Mouse (Mus musculus) liver, adult (tissue): ENCODE data around the gene Cnr1.

Source experiments
- GATA4 ChIP-seq: IDR thresholded peaks from 2 replicates; pipeline ENCODE4 v1.6.1; 2014; ENCODE audit warnings: mild to moderate bottlenecking, low read length; ENCODE audit not compliant: insufficient replicate concordance

Gene Cnr1

DNA sequence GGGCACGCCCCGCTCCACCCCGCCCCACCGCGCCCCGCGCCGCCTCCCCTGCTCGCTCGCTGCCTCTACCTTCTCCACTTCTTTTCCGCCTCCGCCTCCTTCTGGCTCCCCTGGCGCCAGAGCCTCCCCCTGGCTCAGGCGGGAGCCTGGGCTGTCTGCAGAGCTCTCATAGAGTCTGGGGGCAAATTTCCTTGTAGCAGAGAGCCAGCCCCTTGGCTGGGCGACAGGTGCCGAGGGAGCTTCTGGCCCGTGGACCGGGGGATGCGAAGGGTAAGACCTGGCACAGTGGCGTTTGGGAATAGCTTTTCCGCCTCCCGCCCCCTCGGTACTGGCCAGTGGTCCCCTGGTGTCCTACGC is 474 bp downstream of the Cnr1 start:
- TF ChIP-seq GATA4: no peak

DNA sequence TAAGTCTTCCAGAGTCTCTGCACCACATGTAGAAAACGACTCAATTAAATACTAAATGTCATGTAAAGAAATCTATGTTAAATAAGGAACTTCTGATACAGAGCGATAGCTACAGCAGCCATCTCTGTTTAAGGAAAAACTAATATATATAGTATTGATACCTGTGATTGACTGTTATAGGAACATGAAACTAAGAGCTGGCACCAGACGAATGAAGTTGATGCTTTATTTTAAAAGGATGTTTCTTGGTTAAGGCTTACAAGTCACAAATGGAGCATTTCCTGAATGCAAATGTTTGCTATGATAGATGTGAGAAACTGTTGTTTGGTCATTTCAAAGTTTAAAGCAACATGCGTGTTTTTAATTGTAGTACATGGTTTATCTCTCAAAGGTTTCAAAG is 1.1 kb downstream of the Cnr1 start:
- TF ChIP-seq GATA4: no peak

- TF ChIP-seq GATA4: no peak
Observed at GRCm38 (mm10) chr4:33926010-33926409, 1.6 kb downstream of the Cnr1 start.

DNA sequence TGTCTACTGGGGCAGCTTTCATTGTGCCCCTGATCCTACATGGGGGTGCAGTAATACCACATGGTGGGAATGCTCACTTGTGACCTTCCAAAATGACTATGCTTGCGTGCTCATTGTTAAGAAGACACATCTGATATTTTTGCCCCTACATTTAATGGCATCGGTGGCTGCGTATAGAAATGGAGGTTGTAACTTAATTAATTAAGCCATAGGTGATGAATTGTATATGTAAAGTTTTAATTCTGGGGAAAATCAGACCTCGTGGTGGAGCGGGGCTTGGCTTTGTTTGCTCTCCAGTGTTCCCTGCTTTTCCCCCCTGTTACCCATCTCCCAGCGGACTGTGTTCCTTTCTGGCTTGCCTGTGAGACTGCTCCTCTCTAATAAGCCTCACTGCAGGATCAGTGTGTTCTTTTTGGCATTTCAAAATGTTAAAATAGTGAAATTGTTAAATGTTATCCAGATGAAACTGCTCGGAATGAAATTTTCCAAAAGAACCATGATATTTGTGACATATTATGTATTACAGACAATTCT is 2.4 kb downstream of the Cnr1 start:
- TF ChIP-seq GATA4: no peak

DNA sequence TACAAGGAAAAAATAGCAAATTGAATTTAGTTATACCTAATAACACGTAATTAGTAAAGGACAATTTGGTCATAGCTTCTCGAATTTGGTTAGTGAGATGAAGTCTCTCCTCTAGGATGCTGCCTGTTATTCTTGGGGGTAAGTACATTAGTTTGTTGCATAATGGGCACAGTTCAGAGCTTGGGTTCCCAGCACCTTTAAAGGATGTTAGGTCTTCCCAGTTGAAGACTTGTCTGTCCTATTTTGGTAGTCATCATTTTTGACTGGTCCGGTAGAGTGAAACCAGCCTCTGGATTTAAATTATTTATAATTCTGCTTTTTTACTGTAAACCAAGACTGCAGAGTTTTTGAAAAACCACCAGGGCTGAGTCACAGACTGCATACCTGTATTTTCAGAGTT is 3.3 kb downstream of the Cnr1 start:
- TF ChIP-seq GATA4: no peak

- TF ChIP-seq GATA4: no peak
Observed at GRCm38 (mm10) chr4:33928450-33928849, 4.1 kb downstream of the Cnr1 start.

- TF ChIP-seq GATA4: no peak
Observed at GRCm38 (mm10) chr4:33931347-33931746, 7.0 kb downstream of the Cnr1 start.

- no peak for TF ChIP-seq GATA4
Observed at GRCm38 (mm10) chr4:33941557-33941956, 17.2 kb downstream of the Cnr1 start.

- TF ChIP-seq GATA4: no peak
Observed at GRCm38 (mm10) chr4:33943936-33944335, 19.5 kb downstream of the Cnr1 start.

DNA sequence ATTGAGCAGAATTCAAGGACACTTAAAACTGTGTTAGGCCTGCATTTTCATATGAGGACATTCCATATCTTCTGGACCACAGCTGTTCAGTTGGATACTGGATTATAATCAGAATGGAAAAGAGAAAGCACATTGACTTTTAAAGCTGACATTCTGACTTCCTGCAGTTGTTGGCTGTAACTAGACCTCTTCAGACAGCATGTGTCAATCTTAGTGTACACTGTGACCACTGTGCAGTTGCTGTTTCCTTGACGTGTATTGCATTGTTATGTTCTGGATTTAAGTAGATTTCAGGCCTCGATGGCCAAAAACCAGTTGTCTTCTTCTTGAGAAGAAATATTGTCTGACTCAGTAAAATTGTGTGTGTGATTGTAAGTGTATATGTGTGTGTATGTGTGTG is 21.3 kb downstream of the Cnr1 start:
- no peak for TF ChIP-seq GATA4

DNA sequence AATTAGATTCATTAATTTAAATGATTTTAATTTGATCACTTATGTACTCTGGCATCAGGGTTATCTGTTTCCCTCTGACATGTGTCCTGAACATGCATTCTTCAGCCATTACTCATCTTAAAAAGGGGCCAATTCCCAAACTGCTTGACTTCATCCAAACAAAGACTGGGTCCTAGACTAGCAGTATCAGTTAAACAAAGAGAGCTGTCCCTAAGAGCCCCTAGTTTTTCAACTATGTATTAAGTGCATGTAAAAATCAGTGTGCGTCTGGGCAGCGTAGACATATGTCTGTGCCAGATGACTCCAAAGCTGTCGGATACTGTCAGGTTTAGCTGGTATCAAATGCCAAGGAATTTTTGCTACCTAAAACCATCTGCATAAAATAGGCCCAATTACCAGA is 23.2 kb downstream of the Cnr1 start:
- TF ChIP-seq GATA4: no peak

GRCm38 (mm10) chr4:33957398-33957797 is 33.0 kb downstream of the Cnr1 start:
- no peak for TF ChIP-seq GATA4

DNA sequence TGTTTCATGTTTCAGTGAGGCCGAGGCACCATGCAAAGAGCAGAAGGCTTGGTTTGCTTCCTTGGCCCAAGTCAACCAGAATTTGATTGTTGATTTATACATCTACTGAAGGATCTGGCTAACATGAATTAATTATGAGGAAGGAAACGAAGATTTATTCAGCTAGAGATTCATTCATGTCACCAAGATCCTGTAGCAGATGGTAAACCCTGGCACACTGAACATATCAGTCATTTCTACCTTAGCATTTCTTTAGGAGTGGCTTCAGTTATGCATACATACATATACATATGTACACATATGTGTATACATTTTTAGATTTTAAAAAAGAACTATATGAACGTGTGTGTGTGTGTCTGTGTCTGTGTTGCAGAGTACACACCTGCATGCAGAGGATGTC is 34.1 kb downstream of the Cnr1 start:
- no peak for TF ChIP-seq GATA4

DNA sequence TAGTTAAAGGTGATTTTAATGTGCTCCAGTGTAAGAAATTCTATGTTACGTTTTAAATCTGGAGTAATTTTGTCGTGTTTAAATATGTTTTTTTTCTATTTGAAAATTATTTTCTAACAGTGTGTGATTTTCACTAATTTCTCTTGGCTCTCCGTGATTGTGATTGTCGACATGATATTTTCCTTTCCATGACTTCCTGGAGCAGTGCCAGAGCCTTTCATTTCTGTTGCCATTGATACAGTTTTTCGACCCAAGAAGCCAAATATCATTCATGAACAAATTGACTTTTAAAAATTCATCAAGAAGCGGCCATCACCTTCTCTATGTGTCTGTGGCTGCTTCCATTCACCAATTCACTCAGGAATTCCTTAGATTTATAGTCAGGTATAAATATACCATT is 35.4 kb downstream of the Cnr1 start:
- no peak for TF ChIP-seq GATA4

DNA sequence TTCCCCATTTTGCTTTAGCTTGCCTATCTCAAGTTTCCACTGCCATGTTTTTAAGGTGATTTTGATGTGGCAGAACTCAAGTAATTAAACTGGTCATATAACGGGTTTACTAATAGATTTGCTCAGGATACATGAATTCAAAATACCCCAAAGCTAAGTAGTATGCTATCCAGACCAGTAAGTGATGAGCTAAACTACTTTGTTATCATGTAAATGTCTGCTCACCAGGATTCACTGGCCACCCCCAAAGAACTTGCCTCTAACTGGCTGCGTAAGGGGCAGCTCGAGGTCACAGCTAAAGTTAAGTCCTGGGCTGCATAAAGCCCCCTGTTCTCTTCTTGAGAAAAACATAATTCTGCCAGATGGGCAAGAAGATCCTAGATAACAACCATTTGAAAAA is 46.3 kb downstream of the Cnr1 start:
- no peak for TF ChIP-seq GATA4

- no peak for TF ChIP-seq GATA4
Observed at GRCm38 (mm10) chr4:33988466-33989089, 64.2 kb downstream of the Cnr1 start.

- TF ChIP-seq GATA4: no peak
Observed at GRCm38 (mm10) chr4:33992687-33993086, 68.3 kb downstream of the Cnr1 start.
